Mouse (Mus musculus) neural tube, embryonic 11.5 days (tissue): ENCODE measurements at regions not wholly inside any gene's neighbourhood (a gene's known extent, or its start where the extent isn't known, plus 50 kb on each side); places are given as distances from the start of the nearest gene placed in this dataset.

Experiments used
- ATAC-seq: fragments of 200-750 bp; cut with Nextera tagmentation; 2 replicates; pipeline ENCODE4 v1.8.0; 2017; ENCODE audit warnings: moderate number of reproducible peaks, mild to moderate bottlenecking, moderate TSS enrichment, moderate library complexity; ENCODE audit not compliant: insufficient read depth, low FRiP score, low TSS enrichment
- DNase-seq: peaks from one replicate; pipeline ENCODE4 v3.0.0-alpha.2; 2015; ENCODE audit warnings: low spot score
- H3K27ac ChIP-seq: fragments of 300-500 bp; sonication (generic); 2 replicates; pipeline ENCODE4 v1.5.1; 2014; ENCODE audit warnings: low read depth, mild to moderate bottlenecking, low read length
- H3K27me3 ChIP-seq: fragments of 300-500 bp; sonication (generic); 2 replicates; pipeline ENCODE4 v1.6.1; 2014; ENCODE audit warnings: mild to moderate bottlenecking, low read length, mixed read lengths; ENCODE audit not compliant: control insufficient read depth, insufficient read depth
- H3K36me3 ChIP-seq: fragments of 300-500 bp; sonication (generic); 2 replicates; pipeline ENCODE4 v1.6.1; 2014; ENCODE audit warnings: mild to moderate bottlenecking, low read length, moderate library complexity, mixed read lengths; ENCODE audit not compliant: control insufficient read depth, insufficient read depth
- H3K4me1 ChIP-seq: fragments of 300-500 bp; sonication (generic); 2 replicates; pipeline ENCODE4 v1.6.1; 2014; ENCODE audit warnings: low read length, mixed read lengths; ENCODE audit not compliant: control insufficient read depth, insufficient read depth
- H3K4me2 ChIP-seq: fragments of 300-500 bp; sonication (generic); 2 replicates; pipeline ENCODE4 v1.6.1; 2014; ENCODE audit warnings: low read depth, mild to moderate bottlenecking, moderate library complexity
- H3K4me3 ChIP-seq: fragments of 300-500 bp; sonication (generic); 2 replicates; pipeline ENCODE4 v1.5.1; 2014; ENCODE audit warnings: low read depth, low read length
- H3K9ac ChIP-seq: fragments of 300-500 bp; sonication (generic); 2 replicates; pipeline ENCODE4 v1.6.1; 2014; ENCODE audit warnings: mild to moderate bottlenecking, low read length
- H3K9me3 ChIP-seq: fragments of 300-500 bp; sonication (generic); 2 replicates; pipeline ENCODE4 v1.6.1; 2016; ENCODE audit warnings: low read length; ENCODE audit not compliant: control insufficient read depth
- WGBS: fragments of 180-500 bp; shearing (Covaris S2); extraction: QIAGEN DNeasy Blood & Tissue Kit; methylation state at CpG from one replicate; pipeline ENCODE4 v1.1.7; 2014; 5-methylcytosine and 5-hydroxymethylcytosine counted together

DNA sequence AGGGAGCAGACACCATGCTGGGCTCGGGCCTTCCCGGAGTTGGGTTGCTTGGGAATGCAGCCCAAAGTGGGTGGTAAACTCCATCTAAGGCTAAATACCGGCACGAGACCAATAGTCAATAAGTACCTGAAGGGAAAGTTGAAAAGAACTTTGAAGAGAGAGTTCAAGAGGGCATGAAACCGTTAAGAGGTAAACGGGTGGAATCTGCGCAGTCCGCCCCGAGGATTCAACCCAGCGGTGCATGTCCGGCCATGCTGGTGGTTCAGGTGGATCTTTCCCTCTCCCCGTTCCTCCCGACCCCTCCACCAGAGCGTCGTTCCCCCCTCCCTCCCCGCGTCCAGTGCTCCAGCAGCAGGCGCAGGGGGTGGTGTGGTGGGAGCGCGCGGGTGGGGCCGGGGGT lies 179.1 kb upstream of the Arhgef26 start:
- WGBS = 60% methylated on average over 22 of the region's 22 CpGs
- Histone ChIP-seq H3K4me3 (no peak overlapping the region), H3K4me1 (no peaks in the 10 kb centered on the region), H3K27ac (no peak overlapping the region), H3K27me3 (no peaks in the 10 kb centered on the region), H3K4me2 (no peak overlapping the region), H3K36me3 (no peaks in the 10 kb centered on the region), H3K9ac (no peak overlapping the region), H3K9me3 (peaks cover 6% of the 10 kb centered on the region; the same call in 1 of the 2 replicates)
- peak; percentile 97 for ATAC-seq
- peak; percentile 74 for DNase-seq

DNA sequence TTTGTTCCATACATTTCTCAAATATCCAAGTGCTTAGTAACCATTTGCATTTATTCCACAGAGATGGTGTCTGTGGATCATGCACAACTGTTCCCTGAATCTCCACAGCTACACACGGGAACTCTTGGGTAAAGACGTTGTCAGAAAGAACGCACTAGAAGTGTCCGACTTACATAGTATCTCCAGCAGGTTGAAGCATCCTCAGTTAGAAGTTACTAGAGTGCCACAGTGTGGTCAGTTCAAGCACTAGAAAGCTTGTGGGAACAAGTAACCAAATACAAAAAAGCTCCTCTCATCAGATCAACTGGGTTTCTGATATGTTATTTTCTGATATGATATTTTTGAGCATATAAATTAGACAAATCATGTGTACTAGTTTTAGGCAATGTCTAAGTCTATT lies 167.5 kb upstream of the Arhgef26 start:
- Histone ChIP-seq H3K9ac (no peak overlapping the region), H3K27me3 (no peaks in the 10 kb centered on the region), H3K27ac (no peak overlapping the region), H3K4me3 (no peak overlapping the region), H3K9me3 (no peaks in the 10 kb centered on the region), H3K36me3 (no peaks in the 10 kb centered on the region), H3K4me1 (no peaks in the 10 kb centered on the region), H3K4me2 (no peak overlapping the region)
- no peak for DNase-seq
- no peak for ATAC-seq
- 77% methylated on average over 4 of the region's 4 CpGs for WGBS

DNA sequence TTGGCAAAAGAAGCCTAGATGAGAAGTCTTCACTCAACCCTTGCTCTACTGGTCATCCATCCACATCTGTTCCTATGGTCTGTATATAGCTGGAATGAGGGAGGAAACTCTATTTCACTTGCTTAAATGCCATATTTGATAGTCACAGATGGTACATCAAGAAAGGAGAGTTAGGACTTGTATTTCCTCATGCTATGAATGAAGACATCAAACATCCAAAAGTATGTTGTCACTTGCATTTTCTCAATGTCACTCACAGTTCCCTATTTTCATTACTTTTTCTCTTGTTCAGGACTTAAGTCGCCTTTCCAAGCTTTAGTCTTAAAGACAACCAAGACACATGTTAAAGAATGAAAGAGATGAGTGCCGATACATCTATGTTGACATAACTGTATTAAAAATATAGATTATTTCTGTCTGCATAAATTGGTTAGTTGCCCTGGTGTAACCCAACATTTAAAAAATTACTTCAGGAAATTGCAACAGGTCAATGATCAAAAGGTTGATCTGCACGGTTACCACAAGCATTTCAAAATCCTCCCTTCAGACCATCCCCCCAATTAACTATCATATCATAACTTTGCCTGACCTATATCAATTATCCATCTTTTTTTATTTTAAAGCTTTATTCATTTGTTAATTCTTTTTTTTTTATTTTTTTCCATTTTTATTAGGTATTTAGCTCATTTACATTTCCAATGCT lies 150.2 kb upstream of the Arhgef26 start:
- Histone ChIP-seq H3K27ac (no peak overlapping the region), H3K36me3 (no peaks in the 10 kb centered on the region), H3K4me3 (no peak overlapping the region), H3K27me3 (no peaks in the 10 kb centered on the region), H3K4me1 (no peaks in the 10 kb centered on the region), H3K4me2 (no peak overlapping the region), H3K9ac (no peak overlapping the region), H3K9me3 (no peaks in the 10 kb centered on the region)
- WGBS = 91% methylated on average over 3 of the region's 3 CpGs
- no peak; the same call in 1 of the 2 replicates for ATAC-seq
- no peak for DNase-seq

DNA sequence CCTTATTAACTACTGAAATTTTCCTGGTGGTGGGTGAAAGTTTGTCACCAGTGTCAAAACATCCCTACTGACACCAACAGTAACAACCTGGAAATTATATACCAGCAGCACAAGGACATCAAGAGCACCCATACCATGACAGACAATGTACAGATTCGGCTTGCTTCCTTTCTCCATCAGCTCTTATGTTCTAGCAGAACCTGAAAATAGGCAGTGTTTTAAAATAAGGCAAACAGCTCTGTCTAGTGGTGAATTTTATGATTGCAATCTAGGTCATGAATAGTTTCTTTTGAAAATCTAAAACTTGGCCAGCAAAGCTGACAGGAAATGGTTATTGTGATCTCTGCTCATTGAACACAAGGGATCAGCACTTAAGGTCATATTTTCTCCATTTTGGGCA lies 145.7 kb upstream of the Arhgef26 start:
- DNase-seq (no peak), ATAC-seq (no peak)
- H3K4me3 ChIP-seq = no peak overlapping the region

DNA sequence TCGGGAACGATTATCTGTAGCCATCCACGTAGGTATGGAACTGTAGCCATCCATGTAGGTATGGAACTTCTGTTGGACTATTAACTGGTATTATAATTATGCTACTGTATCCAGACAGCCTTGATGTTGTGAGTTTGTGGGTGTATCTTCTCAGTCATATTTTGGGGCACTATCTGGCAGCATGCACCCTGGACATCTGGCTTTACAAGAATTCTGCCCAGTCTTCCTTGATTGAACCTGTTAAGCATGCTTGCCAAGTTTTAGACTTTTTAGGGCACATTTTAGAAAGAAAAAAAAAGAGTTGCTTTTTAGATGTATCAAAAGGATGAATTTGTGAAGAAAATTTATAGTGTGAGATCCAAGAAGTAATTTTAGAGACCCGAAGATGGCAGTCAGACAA lies 143.7 kb upstream of the Arhgef26 start:
- no peaks in the 10 kb centered on the region for H3K4me1 ChIP-seq
- no peak overlapping the region for H3K27ac ChIP-seq
- ATAC-seq (no peak), DNase-seq (no peak)
- H3K36me3 ChIP-seq = no peaks in the 10 kb centered on the region
- WGBS = 95% methylated on average over 4 of the region's 4 CpGs
- H3K4me3 ChIP-seq = no peak overlapping the region
- no peaks in the 10 kb centered on the region for H3K9me3 ChIP-seq
- no peak overlapping the region for H3K4me2 ChIP-seq
- no peak overlapping the region for H3K9ac ChIP-seq
- H3K27me3 ChIP-seq = no peaks in the 10 kb centered on the region

More for the DNA sequence above, 145.7 kb upstream of the Arhgef26 start:
- Histone ChIP-seq H3K27me3 (no peaks in the 10 kb centered on the region), H3K9ac (no peak overlapping the region), H3K4me1 (no peaks in the 10 kb centered on the region), H3K9me3 (no peaks in the 10 kb centered on the region), H3K36me3 (no peaks in the 10 kb centered on the region), H3K4me2 (no peak overlapping the region), H3K27ac (no peak overlapping the region)
- WGBS = 73% methylated on average over 1 of the region's 1 CpGs

DNA sequence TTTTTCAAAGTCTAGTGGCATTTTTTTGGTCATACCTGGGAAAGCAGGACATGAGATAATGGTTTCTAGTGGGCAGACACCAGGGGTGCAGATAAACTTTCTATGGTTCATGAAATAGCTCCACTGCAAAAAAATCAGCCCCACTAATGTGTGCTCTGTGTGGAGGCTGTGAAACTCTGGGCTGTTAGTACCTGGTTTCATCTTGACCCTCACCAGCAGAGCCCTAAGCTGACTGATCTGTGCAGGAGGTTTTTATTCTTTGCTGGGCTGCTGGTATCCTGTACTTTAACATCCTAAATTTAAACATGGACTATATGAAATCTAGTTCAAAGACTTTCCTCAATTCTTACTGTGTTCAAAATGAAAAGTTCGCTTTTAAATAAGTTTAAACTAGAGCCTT lies 141.5 kb upstream of the Arhgef26 start:
- ATAC-seq = no peak
- WGBS = 90% methylated on average over 1 of the region's 1 CpGs

DNA sequence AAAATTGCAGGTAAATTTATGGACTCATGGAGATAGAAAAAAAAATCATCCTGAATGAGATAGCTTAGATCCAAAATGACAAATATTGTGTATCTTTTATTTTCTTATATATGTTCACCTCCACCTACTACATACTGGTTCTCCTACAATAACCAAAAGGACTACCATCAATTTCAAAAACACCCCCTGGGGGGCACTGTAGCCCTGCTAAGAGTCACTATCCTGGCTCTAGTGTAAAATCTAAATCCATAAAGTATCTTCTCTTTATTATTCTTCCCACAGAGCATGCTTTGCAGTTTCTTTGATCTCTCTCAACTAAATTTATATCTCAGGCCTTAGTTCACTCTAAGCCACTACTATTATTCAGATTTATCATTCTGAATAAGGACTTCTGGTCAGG lies 122.3 kb upstream of the Arhgef26 start:
- ATAC-seq (no peak), DNase-seq (peak; percentile 39)
- Histone ChIP-seq H3K27ac (no peak overlapping the region), H3K9ac (no peak overlapping the region), H3K4me3 (no peak overlapping the region), H3K36me3 (no peaks in the 10 kb centered on the region), H3K4me1 (no peaks in the 10 kb centered on the region), H3K4me2 (no peak overlapping the region), H3K27me3 (no peaks in the 10 kb centered on the region), H3K9me3 (no peaks in the 10 kb centered on the region)

More for the DNA sequence above, 141.5 kb upstream of the Arhgef26 start:
- no peaks in the 10 kb centered on the region for H3K4me1 ChIP-seq
- no peak overlapping the region for H3K9ac ChIP-seq
- H3K36me3 ChIP-seq = no peaks in the 10 kb centered on the region
- H3K4me3 ChIP-seq = no peak overlapping the region
- H3K27ac ChIP-seq = no peak overlapping the region
- H3K27me3 ChIP-seq = no peaks in the 10 kb centered on the region
- DNase-seq = no peak
- H3K4me2 ChIP-seq = no peak overlapping the region
- no peaks in the 10 kb centered on the region for H3K9me3 ChIP-seq

DNA sequence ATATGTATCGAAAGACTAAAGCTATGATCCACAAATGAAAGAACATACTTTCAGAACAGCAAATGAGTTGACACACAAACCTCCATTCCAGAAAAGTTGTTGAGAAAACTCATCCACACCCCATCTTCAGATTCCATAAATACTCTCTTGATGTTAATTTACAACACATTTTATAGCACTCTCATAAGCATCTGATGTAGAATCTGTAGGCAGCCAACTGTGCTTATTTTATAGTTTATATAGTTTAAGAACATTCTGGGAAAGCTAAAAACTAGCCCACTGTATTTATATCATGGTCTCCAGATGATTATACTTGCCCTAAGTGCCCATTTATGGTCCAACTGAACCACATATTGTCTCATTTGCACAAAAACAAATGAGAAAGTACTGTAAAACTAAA lies 120.8 kb upstream of the Arhgef26 start:
- Histone ChIP-seq H3K27ac (no peak overlapping the region), H3K36me3 (no peaks in the 10 kb centered on the region), H3K4me3 (no peak overlapping the region), H3K27me3 (no peaks in the 10 kb centered on the region), H3K9me3 (no peaks in the 10 kb centered on the region), H3K4me2 (no peak overlapping the region), H3K4me1 (no peaks in the 10 kb centered on the region), H3K9ac (no peak overlapping the region)
- WGBS = 92% methylated on average over 1 of the region's 1 CpGs
- ATAC-seq (no peak), DNase-seq (no peak)

DNA sequence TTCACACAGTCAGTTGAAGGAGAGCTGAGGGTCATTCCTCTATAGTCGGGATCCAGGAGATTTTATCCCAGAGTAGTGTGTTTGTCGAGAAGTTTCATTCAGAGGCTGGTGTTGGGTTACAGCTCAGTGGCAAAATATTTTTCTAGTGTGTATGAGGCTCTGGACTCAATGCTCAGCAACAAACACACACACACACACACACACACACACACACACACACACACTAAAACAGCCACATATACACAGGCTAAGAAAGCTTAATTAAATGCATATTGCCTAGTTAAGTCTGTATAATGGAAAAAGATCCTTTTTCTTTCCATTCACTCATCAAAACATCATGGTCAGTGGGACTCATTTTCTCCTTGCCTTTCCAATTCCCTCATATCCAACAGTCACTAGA lies 110.4 kb upstream of the Arhgef26 start:
- no peak overlapping the region for H3K9ac ChIP-seq
- no peaks in the 10 kb centered on the region for H3K27me3 ChIP-seq
- no peak overlapping the region for H3K4me3 ChIP-seq
- no peaks in the 10 kb centered on the region for H3K9me3 ChIP-seq
- no peak for ATAC-seq
- no peak overlapping the region for H3K4me2 ChIP-seq
- H3K4me1 ChIP-seq = no peaks in the 10 kb centered on the region
- no peak overlapping the region for H3K27ac ChIP-seq
- DNase-seq = no peak
- 69% methylated on average over 2 of the region's 2 CpGs for WGBS
- H3K36me3 ChIP-seq = no peaks in the 10 kb centered on the region
